Mouse (Mus musculus): ENCODE measurements around the gene Zwilch.
A peak's percentile ranks its signal among the peaks of the same experiment; 100 is the strongest.
"Not testable (repeated sequence)": the region's sequence is repeated elsewhere in the genome, so short reads cannot be mapped to it uniquely, and the experiment has no call there.

Gene Zwilch

DNA sequence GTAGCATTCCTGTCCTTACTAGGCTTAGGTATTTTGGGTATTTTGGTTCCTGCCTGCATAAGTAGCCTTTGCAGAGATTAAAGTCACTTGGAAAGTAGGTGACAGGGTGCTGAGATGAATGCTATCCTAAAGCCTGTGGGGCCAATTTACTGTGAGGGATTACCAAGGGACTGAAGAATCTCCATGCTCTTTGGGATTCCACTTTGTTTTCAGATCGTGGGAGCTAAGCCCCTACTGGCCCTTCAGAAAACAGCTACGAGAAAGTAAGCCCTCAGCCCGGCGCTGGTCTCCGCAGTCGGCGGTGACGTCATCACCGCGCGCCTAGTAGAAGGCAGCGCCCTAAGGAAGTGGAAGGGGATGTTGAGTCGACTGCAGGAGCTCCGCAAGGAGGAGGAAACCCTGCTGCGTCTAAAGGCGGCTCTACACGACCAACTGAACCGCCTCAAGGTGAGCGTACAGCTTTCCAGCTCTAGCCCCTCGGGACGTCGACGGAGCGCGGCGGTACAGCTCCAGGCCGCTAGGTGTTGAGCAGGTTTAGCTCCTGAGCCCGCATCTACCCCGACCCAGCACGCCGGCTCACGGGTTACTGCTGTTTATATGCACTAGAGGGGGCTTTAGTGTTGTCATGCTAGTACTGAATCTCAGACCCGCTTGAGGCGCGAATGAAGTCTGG is 6.2 kb upstream of the Zwilch start, which contains the start of gene Snapc5:
Gene Snapc5, plus strand, starts transcription at position 301 of the 673 bp plus-strand sequence.
- DNase-seq (ENCODE audit: extremely low spot score, low spot score) = peak; percentile 94

GRCm38 (mm10) chr9:64178610-64178973 is 5.7 kb upstream of the Zwilch start:
- DNase-seq (ENCODE audit: extremely low spot score, low spot score) = no peak

- DNase-seq (ENCODE audit: extremely low spot score, low spot score) = no peak
Measured at GRCm38 (mm10) chr9:64175378-64175777, 2.5 kb upstream of the Zwilch start.

GRCm38 (mm10) chr9:64174766-64175165 is 1.9 kb upstream of the Zwilch start:
- DNase-seq (ENCODE audit: extremely low spot score, low spot score) = no peak

DNA sequence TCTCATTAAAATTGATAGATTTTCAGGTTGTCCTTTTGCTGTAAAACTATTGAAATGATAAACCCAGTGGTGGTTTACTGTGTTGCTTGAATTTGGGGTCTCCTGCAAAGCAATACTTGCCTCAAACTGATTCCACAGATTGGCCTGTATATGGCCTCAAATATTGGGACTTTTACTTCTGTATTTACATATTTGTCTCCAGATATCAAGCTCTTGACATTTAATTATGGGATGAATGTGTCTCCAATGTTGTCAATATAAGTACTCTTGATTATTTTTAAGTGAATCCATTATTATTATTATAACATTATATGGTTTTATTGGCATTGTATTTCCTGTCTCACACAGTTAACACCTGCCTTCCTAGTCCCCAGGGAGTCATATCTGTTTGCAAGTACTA is 1.4 kb upstream of the Zwilch start:
- no peak for DNase-seq (ENCODE audit: extremely low spot score, low spot score)

DNA sequence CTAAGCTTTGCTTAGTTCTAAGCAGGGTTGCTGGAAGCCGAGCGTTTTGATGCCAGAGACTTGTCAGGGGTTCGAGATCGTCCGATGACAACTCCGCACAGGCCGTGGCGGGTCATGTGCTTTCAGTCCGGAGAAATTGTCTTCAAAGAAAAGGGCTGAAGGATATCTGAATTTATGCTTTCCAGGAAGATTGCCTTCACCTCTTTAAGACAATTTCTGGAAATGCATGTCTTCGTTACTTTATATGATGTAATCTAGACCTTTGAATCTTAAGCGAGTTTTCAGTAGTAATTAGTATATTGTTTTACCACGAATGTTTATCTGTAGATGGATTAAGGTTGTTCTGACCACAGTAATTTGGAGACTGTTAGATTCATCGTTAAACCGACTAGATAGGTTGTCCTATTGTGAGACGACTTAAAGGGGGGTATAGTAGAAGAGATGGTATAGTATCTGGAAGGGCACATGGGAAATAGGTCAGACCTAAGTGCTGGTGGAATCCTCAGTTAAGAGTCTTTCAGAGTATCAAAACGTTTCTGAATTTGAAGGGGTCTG is 839 bp upstream of the Zwilch start:
- no peak for DNase-seq (ENCODE audit: extremely low spot score, low spot score)

GRCm38 (mm10) chr9:64172145-64172815 is 624 bp downstream of the Zwilch start:
- no peak for DNase-seq (ENCODE audit: extremely low spot score, low spot score)

DNA sequence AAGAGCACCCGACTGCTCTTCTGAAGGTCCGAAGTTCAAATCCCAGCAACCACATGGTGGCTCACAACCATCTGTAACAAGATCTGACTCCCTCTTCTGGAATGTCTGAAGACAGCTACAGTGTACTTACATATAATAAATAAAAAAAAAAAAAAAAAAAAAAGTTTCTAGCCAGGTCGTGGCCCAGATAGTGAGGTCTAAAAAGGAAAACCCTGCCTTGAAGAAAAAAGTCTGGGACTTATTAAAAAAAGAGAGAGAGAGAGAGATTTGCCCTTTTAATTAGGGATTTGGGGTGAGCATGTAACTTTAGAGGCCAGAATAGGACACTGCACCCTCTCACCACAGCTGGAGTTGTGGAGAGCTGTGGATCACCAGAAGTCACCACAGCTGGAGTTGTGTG is 2.9 kb downstream of the Zwilch start:
- DNase-seq (ENCODE audit: extremely low spot score, low spot score) = not testable (repeated sequence)

GRCm38 (mm10) chr9:64160471-64160870 is 12.4 kb downstream of the Zwilch start:
- no peak for DNase-seq (ENCODE audit: extremely low spot score, low spot score)

DNA sequence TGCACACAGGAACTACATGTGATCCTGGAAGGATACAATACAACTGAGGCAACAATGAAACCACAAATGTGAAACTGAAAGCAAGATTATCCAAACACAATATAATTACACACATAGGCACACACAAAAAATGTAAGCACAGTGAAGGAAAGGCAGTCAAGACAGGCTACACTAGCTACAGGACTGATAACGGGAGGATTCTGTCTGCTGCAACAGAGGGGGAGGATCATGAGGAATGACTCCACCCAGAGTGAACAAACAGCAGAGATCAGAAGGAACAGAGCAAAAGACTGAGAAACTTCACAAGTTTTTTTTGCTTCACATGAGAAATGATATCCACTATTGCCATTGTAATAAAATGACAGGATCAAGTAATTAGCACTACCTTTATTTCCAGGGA is 16.3 kb downstream of the Zwilch start:
- DNase-seq (ENCODE audit: extremely low spot score, low spot score) = no peak

DNA sequence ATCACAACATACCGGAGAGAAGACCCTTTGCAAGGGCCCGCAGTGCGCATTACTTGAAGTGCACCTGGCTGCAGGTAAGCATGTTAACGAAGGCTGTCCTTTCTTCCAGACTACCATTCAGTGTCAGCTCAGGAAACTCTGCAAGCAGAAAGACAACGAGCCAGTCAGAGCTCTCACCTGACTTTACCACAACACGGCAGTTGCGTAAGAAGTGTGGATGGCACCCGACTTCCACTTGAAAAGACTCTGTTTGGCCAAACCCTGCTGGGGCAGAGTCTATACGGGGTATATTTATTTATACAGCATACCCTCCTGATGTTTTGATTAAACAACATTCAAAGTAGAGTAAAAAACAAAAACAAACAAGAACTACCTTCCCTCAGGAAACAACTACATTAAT is 33.0 kb downstream of the Zwilch start:
- no peak for DNase-seq (ENCODE audit: extremely low spot score, low spot score)

DNA sequence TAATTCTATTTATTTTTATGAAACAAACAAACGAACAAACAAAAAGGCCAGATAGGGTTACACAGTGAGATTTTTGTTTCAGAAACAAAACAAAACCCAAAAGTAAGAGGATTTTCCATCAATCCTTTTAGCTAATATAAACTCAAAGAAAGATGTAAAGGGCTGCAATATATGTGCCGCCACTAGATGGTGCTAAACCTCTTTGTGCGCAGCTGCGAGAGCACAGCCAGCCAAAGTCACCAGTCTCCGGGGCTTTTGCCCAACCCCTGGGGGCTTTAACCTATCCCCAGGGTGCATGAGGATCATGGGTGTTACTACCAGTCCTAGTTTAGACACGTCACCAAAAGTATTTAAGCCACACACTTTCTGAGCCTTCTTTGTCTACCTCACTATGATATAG is 34.0 kb downstream of the Zwilch start:
- peak; percentile 47 for DNase-seq (ENCODE audit: extremely low spot score, low spot score)

- DNase-seq (ENCODE audit: extremely low spot score, low spot score) = no peak
Measured at GRCm38 (mm10) chr9:64131623-64132022, 41.3 kb downstream of the Zwilch start.

DNA sequence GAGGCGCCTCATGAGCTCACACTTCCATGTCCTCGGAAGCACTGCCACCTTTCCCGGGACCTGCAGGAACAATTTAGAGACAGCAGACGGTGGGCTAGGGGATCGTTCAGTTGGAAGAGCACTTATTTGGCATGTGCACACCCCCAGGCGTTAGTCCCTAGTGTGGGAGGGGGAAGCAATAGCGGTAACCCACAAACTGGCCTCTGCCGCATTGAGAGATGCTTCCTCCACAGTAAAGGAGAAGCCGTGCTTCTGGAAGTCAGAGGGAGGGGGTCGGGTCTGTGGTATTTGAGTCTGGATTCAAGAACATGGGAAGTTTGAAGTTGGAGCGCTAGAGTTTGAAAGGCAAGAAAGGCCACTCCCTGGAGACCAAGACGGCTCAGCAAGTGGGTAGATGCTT is 46.8 kb downstream of the Zwilch start:
- no peak for DNase-seq (ENCODE audit: extremely low spot score, low spot score)

DNA sequence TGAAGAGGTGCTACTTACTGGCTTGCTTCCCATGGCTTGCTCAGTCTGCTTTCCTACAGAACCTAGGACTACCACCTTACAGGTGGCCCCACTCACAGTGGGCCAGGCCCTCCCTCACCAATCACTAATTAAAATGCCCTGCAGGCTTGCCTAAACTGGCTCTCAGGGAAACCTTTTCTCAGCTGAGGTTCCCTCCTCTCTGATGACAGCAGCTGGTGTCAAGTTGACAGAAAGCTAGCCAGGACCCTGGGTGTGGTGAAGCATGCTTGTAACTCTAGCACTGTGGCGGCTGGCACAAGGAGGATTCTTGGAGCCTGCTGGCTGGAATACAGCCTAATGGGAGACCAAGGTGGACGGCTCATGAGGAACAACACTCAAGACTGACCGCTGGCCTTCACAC is 47.6 kb downstream of the Zwilch start:
- DNase-seq (ENCODE audit: extremely low spot score, low spot score) = no peak

GRCm38 (mm10) chr9:64124846-64125245 is 48.1 kb downstream of the Zwilch start:
- not testable (repeated sequence) for DNase-seq (ENCODE audit: extremely low spot score, low spot score)

DNA sequence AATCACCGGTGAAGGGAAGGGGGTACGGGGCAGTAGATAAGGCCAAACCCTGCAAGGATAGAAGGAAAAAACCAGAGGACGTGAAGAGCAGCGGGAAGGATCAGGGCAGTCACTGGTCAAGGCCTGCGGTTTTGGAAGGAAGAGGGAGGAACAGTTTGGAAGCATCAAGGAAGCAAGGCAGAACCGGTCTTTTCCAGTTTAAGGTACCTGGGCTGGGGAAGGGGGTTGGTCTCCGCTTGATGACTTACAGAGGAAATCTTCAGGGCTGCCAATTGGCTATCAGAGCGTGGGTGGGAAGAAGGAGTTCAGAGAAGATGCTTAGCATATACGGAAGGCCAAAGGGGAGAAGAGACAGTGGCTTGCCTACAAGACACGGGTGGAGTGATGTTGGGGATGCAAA is 50.3 kb downstream of the Zwilch start:
- DNase-seq (ENCODE audit: extremely low spot score, low spot score) = no peak

- peak; percentile 27 for DNase-seq (ENCODE audit: extremely low spot score, low spot score)
Measured at GRCm38 (mm10) chr9:64120584-64121277, 52.2 kb downstream of the Zwilch start.

DNA sequence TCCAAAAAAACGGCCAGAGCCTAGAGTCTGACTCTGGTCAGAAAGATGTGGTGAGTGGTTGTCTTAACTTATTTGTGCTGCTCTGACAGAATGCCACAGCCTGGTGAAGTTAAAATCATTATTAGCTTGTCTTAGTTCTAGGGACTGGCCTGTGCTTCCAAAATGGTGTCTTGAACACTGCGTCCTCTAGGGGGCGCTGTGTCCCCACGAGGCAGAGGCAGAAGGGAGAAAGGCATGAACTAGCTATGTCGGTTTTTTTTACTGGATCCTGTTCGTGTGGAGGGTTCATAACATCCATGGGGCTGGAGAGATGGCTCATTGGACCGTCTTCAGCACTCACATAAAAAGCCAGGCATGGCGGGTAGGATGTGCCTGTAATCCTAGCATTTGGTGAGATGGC is 53.0 kb downstream of the Zwilch start:
- peak; percentile 54 for DNase-seq (ENCODE audit: extremely low spot score, low spot score)

DNA sequence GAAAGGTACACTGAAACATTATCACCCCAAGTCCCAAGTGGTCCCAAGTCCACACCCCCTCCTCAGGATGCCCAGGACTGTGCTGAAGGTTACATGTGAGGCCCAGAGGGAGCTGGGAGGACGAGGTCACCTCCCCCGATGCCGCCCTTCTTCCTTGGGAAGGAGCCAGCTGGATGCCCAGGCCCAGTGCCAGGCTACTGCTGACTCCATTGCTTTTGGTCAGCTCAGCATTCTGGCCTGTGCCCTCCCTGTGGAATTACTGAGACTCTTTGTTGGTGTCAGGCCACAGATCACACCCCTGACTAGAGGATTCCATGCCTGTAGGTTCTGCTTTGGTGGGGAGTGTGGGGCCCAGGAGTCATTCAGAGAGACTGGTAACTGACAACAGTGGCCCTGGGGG is 56.0 kb downstream of the Zwilch start, which contains the start of gene Lctl:
Gene Lctl, plus strand, starts transcription at position 272 of the 400 bp plus-strand sequence.
- no peak for DNase-seq (ENCODE audit: extremely low spot score, low spot score)

GRCm38 (mm10) chr9:64115756-64116155 is 57.1 kb downstream of the Zwilch start:
- DNase-seq (ENCODE audit: extremely low spot score, low spot score) = no peak

GRCm38 (mm10) chr9:64114646-64115045 is 58.3 kb downstream of the Zwilch start:
- DNase-seq (ENCODE audit: extremely low spot score, low spot score) = peak; percentile 26

Data from neural tube, embryonic 10.5 days (tissue).